Mouse (Mus musculus): ENCODE measurements around the gene Mymx.

Gene Mymx

DNA sequence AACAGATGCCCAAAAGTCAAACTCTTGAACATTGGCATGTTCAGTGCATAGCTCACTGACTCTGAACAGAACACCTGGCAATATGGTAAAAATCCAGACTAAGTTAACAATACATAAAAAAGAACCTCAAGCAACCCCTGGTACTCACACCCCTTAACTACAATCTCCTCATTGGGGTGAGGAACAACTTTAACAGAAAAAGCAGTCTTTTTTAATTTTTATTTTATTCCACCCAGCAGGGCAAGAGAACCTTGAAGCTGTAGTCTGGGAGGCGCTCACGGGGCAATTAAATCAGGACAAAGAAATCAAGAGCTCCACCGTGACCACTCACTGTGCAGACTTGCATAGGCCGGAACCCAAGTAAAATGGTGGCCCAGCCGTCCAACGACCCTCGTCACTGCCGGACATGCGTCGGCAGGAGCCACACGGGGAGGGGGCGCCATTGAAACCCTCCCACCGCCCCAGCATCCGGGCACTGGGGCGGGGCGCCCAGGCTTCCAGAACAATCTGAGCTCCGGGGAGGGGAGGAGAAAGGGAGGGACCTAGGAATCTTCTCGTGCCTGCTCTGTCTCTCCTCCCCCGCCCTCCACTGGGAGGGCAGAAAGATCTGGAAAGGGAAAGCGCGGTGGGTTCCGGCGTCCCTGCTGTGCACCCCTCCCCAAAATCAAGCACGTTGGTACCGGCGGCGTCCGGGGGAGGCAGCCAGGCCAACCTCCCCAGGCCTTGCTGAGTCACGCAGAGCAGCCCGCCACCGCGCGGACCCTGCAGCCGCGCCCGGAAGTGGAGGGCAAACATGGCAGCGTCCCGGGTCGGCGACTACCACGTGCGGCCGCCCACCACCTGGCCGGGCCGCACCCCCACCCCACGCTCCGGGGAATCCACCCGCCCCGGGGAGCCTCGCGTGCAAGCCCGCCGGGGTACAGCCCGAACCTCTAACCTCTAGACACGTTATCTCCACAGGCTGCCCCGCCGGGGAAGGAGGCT lies 29.5 kb downstream of the Mymx start:
- TF ChIP-seq GATA4 (IDR thresholded peaks at IDR 0.05; ENCODE audit: insufficient replicate concordance, low read length) = no peak

DNA sequence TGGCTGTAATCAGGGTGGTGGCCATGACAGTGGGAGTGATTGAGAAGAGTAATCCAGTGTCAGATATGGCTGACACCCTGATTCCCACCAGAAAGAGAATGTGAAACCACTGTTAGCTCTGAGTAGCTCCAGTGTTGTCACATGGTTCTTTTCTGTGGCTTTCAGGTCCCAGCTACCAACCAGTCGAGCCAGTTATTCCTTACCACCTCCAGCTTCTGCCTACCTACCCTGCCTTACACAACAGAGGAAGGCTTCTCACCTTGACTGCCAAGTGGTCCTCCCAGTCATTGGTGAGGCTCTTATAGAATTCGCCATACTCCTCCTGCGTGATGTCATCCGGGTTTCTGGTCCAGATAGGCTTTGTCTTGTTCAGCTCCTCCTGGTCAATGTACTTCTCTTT lies 31.9 kb downstream of the Mymx start:
- no peak for TF ChIP-seq GATA4 (IDR thresholded peaks at IDR 0.05; ENCODE audit: insufficient replicate concordance, low read length)

DNA sequence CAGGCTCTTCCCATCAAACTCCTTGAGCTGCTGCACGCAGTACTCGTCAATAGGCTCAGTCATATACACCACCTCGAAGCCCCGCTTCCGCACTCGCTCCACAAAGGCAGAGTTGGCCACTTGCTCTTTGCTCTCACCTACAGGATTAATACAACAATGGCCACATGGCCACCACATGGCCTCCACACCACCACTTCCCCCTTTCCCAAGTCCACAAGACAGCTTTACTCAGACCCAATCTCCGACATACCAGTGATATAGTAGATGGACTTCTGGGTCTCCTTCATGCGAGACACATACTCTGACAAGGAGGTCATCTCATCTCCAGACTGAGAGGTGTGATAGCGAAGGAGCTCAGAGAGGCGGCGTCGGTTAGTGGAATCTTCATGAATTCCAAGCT lies 32.9 kb downstream of the Mymx start:
- no peak for TF ChIP-seq GATA4 (IDR thresholded peaks at IDR 0.05; ENCODE audit: insufficient replicate concordance, low read length)

GRCm38 (mm10) chr17:45567162-45567601 lies 34.7 kb downstream of the Mymx start:
- no peak for TF ChIP-seq GATA4 (IDR thresholded peaks at IDR 0.05; ENCODE audit: insufficient replicate concordance, low read length)

- TF ChIP-seq GATA4 (IDR thresholded peaks at IDR 0.05; ENCODE audit: insufficient replicate concordance, low read length) = no peak
Observed at GRCm38 (mm10) chr17:45566360-45567161, 35.3 kb downstream of the Mymx start.

GRCm38 (mm10) chr17:45566031-45566359 lies 35.9 kb downstream of the Mymx start:
- TF ChIP-seq GATA4 (IDR thresholded peaks at IDR 0.05; ENCODE audit: insufficient replicate concordance, low read length) = no peak

DNA sequence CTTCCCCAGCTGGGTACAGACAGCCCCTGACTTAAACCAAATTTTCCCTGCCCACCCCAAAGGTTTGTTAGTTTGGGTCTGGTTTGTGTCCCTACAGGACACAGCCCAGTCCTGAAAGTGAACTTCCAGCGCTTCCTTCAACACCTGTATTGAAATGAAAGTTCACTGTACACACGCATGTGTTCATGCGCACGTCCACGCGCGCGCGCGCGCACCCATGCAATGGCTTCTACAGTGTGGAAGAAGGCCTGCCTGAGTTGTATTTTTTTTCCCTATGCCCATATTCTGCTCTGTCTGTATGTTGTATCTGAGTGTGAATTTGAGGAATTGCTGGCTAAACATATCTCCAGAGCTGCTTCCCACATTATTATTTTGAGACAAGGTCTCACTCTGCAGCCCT lies 36.8 kb downstream of the Mymx start:
- no peak for TF ChIP-seq GATA4 (IDR thresholded peaks at IDR 0.05; ENCODE audit: insufficient replicate concordance, low read length)

- TF ChIP-seq GATA4 (IDR thresholded peaks at IDR 0.05; ENCODE audit: insufficient replicate concordance, low read length) = no peak
Observed at GRCm38 (mm10) chr17:45564531-45565084, 37.3 kb downstream of the Mymx start.

GRCm38 (mm10) chr17:45563655-45564530 lies 38.0 kb downstream of the Mymx start, which contains the start of gene Slc35b2:
TSS of gene Slc35b2 (plus strand) at chr17:45563874.
- TF ChIP-seq GATA4 (IDR thresholded peaks at IDR 0.05; ENCODE audit: insufficient replicate concordance, low read length) = peak; percentile 39; the same call in 1 of the 2 replicates

- TF ChIP-seq GATA4 (IDR thresholded peaks at IDR 0.05; ENCODE audit: insufficient replicate concordance, low read length) = no peak
Observed at GRCm38 (mm10) chr17:45563216-45563615, 38.7 kb downstream of the Mymx start.

GRCm38 (mm10) chr17:45559732-45560525 lies 42.0 kb downstream of the Mymx start:
- no peak for TF ChIP-seq GATA4 (IDR thresholded peaks at IDR 0.05; ENCODE audit: insufficient replicate concordance, low read length)

GRCm38 (mm10) chr17:45557998-45558862 lies 43.7 kb downstream of the Mymx start:
- no peak for TF ChIP-seq GATA4 (IDR thresholded peaks at IDR 0.05; ENCODE audit: insufficient replicate concordance, low read length)

All from liver, adult (tissue).